Mouse (Mus musculus) bone marrow macrophage, adult 2 months (primary cell): Measurements from ENCODE around the gene Brd4.

ENCODE experiments used
- CTCF ChIP-seq: IDR thresholded peaks from 2 replicates; pipeline ENCODE4 v1.5.1; 2012; ENCODE audit warnings: low read depth, mild to moderate bottlenecking, low read length, moderate library complexity
- POLR2A ChIP-seq: IDR thresholded peaks from 2 replicates; pipeline ENCODE4 v1.6.1; 2012; ENCODE audit warnings: mild to moderate bottlenecking, low read depth, low read length, borderline replicate concordance

DNA sequence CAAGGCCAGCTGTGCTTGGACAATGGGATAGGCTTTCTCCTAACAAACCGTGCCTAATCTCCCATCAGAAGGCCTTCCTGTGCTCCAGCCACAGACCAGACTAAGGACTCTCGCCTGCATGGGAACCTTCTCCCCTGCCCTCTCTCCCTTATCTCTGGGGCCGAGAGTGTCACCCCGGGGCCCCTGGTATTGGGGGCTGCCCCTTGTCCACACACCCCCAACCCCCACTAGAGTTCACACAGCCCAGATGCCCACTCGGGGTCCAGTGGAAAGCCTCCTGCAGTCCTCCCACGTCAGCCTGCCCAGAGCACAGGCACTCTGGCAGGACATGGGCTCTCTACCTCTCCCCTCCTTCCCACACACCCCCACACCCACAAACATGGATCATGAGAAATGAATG lies 26.6 kb downstream of the Brd4 start:
- no peak for TF ChIP-seq CTCF
- no peak for TF ChIP-seq POLR2A
